Mouse (Mus musculus) layer of hippocampus, postnatal 25 days (tissue): Measurements from ENCODE around the gene Olfr1037. TPM values are rescaled to one million over a fixed set of nuclear protein-coding genes. Genes with fewer than 3 reads are reported as not detected.
"Not testable (repeated sequence)": the region's sequence is repeated elsewhere in the genome, so short reads cannot be mapped to it uniquely, and the experiment has no call there.

Source experiments
- DNase-seq, 2 experiments: peaks; one replicate each; pipeline ENCODE4 v3.0.0; 2022; ENCODE audit warnings: mixed read lengths in 2 of 2, low spot score in 1 of 2; ENCODE audit errors: extremely low spot score in 1 of 2
- total RNA-seq, 2 experiments: library from RNA; stranded (reverse); gene quantifications; 2 replicates each; pipeline ENCODE4 v1.2.3; 2021

Gene Olfr1037
- total RNA-seq, result not detected

DNA sequence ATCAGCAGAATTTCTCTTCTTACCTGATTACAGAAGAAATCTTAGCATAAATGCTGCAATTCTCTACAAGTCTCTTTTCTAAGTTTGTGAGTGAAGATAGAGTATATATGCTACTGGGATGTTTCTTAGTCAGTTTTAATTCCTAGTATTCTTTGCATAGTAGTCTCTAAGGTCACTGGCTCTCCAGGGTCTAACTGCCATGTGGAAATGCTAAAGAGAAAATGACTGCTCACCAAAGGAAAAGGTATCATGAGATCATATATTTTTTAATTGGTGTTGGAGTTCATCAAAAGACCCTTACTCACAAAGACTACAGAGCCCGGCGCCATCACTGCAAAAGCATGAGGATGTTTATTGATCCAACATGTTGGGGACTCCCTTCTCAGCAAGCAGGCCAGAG is at the start of gene Olfr1037:
Gene Olfr1037 (minus strand): TSS at position 101 of the 400 bp plus-strand sequence.
- no peak for DNase-seq

GRCm38 (mm10) chr2:86135828-86136227 is 48.6 kb upstream of the Olfr1037 start, which contains the start of gene Olfr1039:
Olfr1039 (minus strand) TSS chr2:86135928.
- DNase-seq, result no peak

GRCm38 (mm10) chr2:86080478-86080877 is 6.7 kb downstream of the Olfr1037 start:
- DNase-seq, result not testable (repeated sequence)

- not testable (repeated sequence) for DNase-seq
Observed at GRCm38 (mm10) chr2:86073692-86074091, 13.5 kb downstream of the Olfr1037 start, which contains the start of gene Olfr1036. Olfr1036 (plus strand) TSS chr2:86073992.

GRCm38 (mm10) chr2:86070189-86070588 is 17.0 kb downstream of the Olfr1037 start:
- no peak for DNase-seq

DNA sequence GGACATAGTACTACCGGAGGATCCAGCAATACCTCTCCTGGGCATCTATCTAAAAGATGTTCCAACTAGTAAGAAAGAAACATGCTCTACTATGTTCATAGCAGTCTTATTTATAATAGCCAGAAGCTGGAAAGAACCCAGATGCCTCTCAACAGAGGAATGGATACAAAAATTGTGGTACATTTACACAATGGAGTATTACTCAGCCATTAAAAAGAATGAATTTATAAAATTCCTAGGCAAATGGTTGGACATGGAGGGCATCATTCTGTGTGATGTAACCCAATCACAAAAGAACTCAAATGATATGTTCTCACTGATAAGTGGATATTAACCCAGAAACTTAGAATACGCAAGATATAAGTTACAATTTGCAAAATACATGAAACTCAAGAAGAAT is 23.4 kb downstream of the Olfr1037 start:
- DNase-seq, result not testable (repeated sequence)

GRCm38 (mm10) chr2:86050777-86051176 is 36.4 kb downstream of the Olfr1037 start:
- not testable (repeated sequence) for DNase-seq

DNA sequence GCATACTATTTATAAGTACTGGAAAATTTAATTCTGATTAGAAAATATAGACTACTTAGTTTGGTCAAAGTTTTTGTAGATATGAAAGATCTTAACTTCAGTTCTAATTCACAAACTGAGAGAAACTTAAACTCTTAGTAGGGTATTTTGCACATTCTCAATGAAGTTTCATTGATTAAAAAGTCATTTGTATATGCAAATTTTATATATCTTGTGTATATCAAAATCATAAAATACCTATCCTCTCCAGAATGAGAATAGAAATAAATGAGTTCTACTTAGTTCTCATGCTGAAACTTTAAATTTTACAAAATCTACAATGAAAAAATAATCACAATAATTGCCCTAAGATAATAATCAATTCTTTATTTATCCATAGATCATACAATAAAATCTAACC is 41.6 kb downstream of the Olfr1037 start, which contains the start of gene Olfr1034:
Gene Olfr1034 (plus strand): TSS at position 301 of the 400 bp plus-strand sequence.
- DNase-seq, result no peak

Other genes starting within 250 kb of the Olfr1037 start
- not detected for gene Olfr1019, start 241.9 kb downstream of the Olfr1037 start, total RNA-seq
- not detected for gene Olfr1020, start 240.4 kb downstream of the Olfr1037 start, total RNA-seq
- gene Olfr1022, start 218.8 kb downstream of the Olfr1037 start, total RNA-seq, result not detected
- not detected for gene Olfr1023, start 201.7 kb downstream of the Olfr1037 start, total RNA-seq
- gene Olfr1024, start 182.3 kb downstream of the Olfr1037 start, total RNA-seq, result not detected
- gene Olfr1025-ps1, start 172.2 kb downstream of the Olfr1037 start, total RNA-seq, result not detected
- not detected for gene Olfr1026, start 165.8 kb downstream of the Olfr1037 start, total RNA-seq
- gene Olfr1028, start 136.9 kb downstream of the Olfr1037 start, total RNA-seq, result not detected
- gene Olfr1029, start 113.5 kb downstream of the Olfr1037 start, total RNA-seq, result not detected
- not detected for gene Olfr1030, start 108.1 kb downstream of the Olfr1037 start, total RNA-seq
- gene Olfr1031, start 97.1 kb downstream of the Olfr1037 start, total RNA-seq, result not detected
- gene Olfr1032, start 81.8 kb downstream of the Olfr1037 start, total RNA-seq, result not detected
- not detected for gene Olfr1033, start 66.8 kb downstream of the Olfr1037 start, total RNA-seq
- gene Olfr1034, start 41.5 kb downstream of the Olfr1037 start, total RNA-seq, result not detected
- not detected for gene Olfr1036, start 13.4 kb downstream of the Olfr1037 start, total RNA-seq
- gene Olfr1039, start 48.5 kb upstream of the Olfr1037 start, total RNA-seq, result not detected
- gene Olfr1040, start 59.3 kb upstream of the Olfr1037 start, total RNA-seq, result not detected
- not detected for gene Olfr1042, start 74.5 kb upstream of the Olfr1037 start, total RNA-seq
- not detected for gene Olfr1043, start 80.1 kb upstream of the Olfr1037 start, total RNA-seq
- gene Olfr1044, start 90.4 kb upstream of the Olfr1037 start, total RNA-seq, result not detected
- gene Olfr52, start 98.3 kb upstream of the Olfr1037 start, total RNA-seq, result not detected
- not detected for gene Olfr1045, start 115.6 kb upstream of the Olfr1037 start, total RNA-seq
- not detected for gene Olfr1046, start 131.9 kb upstream of the Olfr1037 start, total RNA-seq
- not detected for gene Olfr1047, start 144.0 kb upstream of the Olfr1037 start, total RNA-seq
- not detected for gene Olfr1048, start 152.9 kb upstream of the Olfr1037 start, total RNA-seq
- not detected for gene Olfr1049, start 170.9 kb upstream of the Olfr1037 start, total RNA-seq
- not detected for gene Olfr1051, start 191.7 kb upstream of the Olfr1037 start, total RNA-seq
- gene Olfr1052, start 205.1 kb upstream of the Olfr1037 start, total RNA-seq, result not detected
- gene Olfr1053, start 227.9 kb upstream of the Olfr1037 start, total RNA-seq, result not detected
- not detected for gene Olfr1054, start 248.0 kb upstream of the Olfr1037 start, total RNA-seq